In genomic region chr11:19645106-19645505, GRCm38 (mm10) we compare ENCODE assay signal across 17 mouse cellular contexts.
DNase-seq lines count a peak whose midpoint lies in the region; ATAC-seq and TF ChIP-seq lines count a peak whose summit lies in the region.
"Had no signal": no experiment of that assay in that cellular context is flagged by ENCODE, and none has a peak within 500 bp of the region (broad histone marks: within the 10 kb centered on the region; RNA-seq: fewer than 3 reads in every experiment).

No protein-coding gene starts in this region.

- no peak overlapping the region for H3K27ac ChIP-seq in forebrain, embryonic 16.5 days (ENCODE audit: low read length)
- no peak overlapping the region for H3K27ac ChIP-seq in forebrain, embryonic 12.5 days
- no peak overlapping the region for H3K27ac ChIP-seq in midbrain, postnatal 0 days (ENCODE audit: low read depth, low read length)
- H3K27ac ChIP-seq in midbrain, embryonic 14.5 days (replicated peaks; ENCODE audit: low read depth, low read length), result no peak overlapping the region
- no peak overlapping the region for H3K27ac ChIP-seq in lung, postnatal 0 days (ENCODE audit: low read length)
- H3K27ac ChIP-seq: kidney, postnatal 0 days; midbrain, embryonic 10.5 days had no signal

- ATAC-seq in forebrain, embryonic 16.5 days, result peak; percentile 47; the same call in 1 of the 2 replicates
- no peak for ATAC-seq in forebrain, embryonic 12.5 days (ENCODE audit: low FRiP score)
- ATAC-seq in midbrain, postnatal 0 days (ENCODE audit: low FRiP score), result no peak
- no peak for ATAC-seq in midbrain, embryonic 14.5 days (ENCODE audit: low FRiP score, low TSS enrichment)
- peak; percentile 93 for ATAC-seq in lung, postnatal 0 days
- ATAC-seq in activated CD4-positive, CD25-positive, alpha-beta regulatory T cell, adult 4 months, result no peak
- ATAC-seq: forebrain, embryonic 14.5 days; liver, postnatal 0 days had no signal

- H3K4me2 ChIP-seq in forebrain, embryonic 16.5 days (ENCODE audit: low read length), result no peak overlapping the region
- no peak overlapping the region for H3K4me2 ChIP-seq in forebrain, embryonic 12.5 days
- no peak overlapping the region for H3K4me2 ChIP-seq in midbrain, postnatal 0 days (ENCODE audit: low read depth, low read length, poor library complexity, severe bottlenecking)
- no peak overlapping the region for H3K4me2 ChIP-seq in midbrain, embryonic 14.5 days (ENCODE audit: low read length)
- H3K4me2 ChIP-seq in lung, postnatal 0 days (replicated peaks; ENCODE audit: low read depth, low read length), result no peak overlapping the region

- TF ChIP-seq CTCF in midbrain, postnatal 0 days (IDR thresholded peaks at IDR 0.05), result no peak
- no peak for TF ChIP-seq CTCF in lung, postnatal 0 days (IDR thresholded peaks at IDR 0.05)

- WGBS in forebrain, embryonic 16.5 days, result 72% methylated on average over 5 of the region's 5 CpGs
- 84% methylated on average over 5 of the region's 5 CpGs for WGBS in forebrain, embryonic 12.5 days
- WGBS in midbrain, postnatal 0 days, result 82% methylated on average over 5 of the region's 5 CpGs
- WGBS in midbrain, embryonic 14.5 days, result 84% methylated on average over 5 of the region's 5 CpGs
- 44% methylated on average over 5 of the region's 5 CpGs for WGBS in lung, postnatal 0 days

- no peak overlapping the region for H3K9ac ChIP-seq in forebrain, embryonic 16.5 days (replicated peaks; ENCODE audit: low read depth, low read length)
- H3K9ac ChIP-seq in forebrain, embryonic 12.5 days, result no peak overlapping the region
- H3K9ac ChIP-seq in midbrain, postnatal 0 days (replicated peaks; ENCODE audit: low read length, poor library complexity, severe bottlenecking), result no peak overlapping the region
- no peak overlapping the region for H3K9ac ChIP-seq in midbrain, embryonic 14.5 days (replicated peaks; ENCODE audit: low read length)
- no peak overlapping the region for H3K9ac ChIP-seq in lung, postnatal 0 days (replicated peaks; ENCODE audit: low read depth)
- H3K9ac ChIP-seq: liver, postnatal 0 days had no signal

- H3K4me3 ChIP-seq in forebrain, embryonic 16.5 days (replicated peaks; ENCODE audit: low read length), result no peak overlapping the region
- H3K4me3 ChIP-seq in forebrain, embryonic 12.5 days (replicated peaks), result no peak overlapping the region
- H3K4me3 ChIP-seq in midbrain, postnatal 0 days (ENCODE audit: low read depth, low read length), result no peak overlapping the region
- no peak overlapping the region for H3K4me3 ChIP-seq in midbrain, embryonic 14.5 days (replicated peaks; ENCODE audit: low read depth, low read length)
- no peak overlapping the region for H3K4me3 ChIP-seq in lung, postnatal 0 days (ENCODE audit: low read depth, low read length)
- H3K4me3 ChIP-seq: midbrain, embryonic 10.5 days; myocyte had no signal

- no peaks in the 10 kb centered on the region for H3K27me3 ChIP-seq in forebrain, embryonic 16.5 days (replicated peaks; ENCODE audit: control insufficient read depth, insufficient read depth, low read length)
- no peaks in the 10 kb centered on the region for H3K27me3 ChIP-seq in forebrain, embryonic 12.5 days
- no peaks in the 10 kb centered on the region for H3K27me3 ChIP-seq in midbrain, postnatal 0 days (ENCODE audit: insufficient read depth, low read length)
- H3K27me3 ChIP-seq in midbrain, embryonic 14.5 days (ENCODE audit: control insufficient read depth, insufficient read depth, low read length), result no peaks in the 10 kb centered on the region
- H3K27me3 ChIP-seq in lung, postnatal 0 days (replicated peaks; ENCODE audit: insufficient read depth, low read length), result no peaks in the 10 kb centered on the region

- no peaks in the 10 kb centered on the region for H3K4me1 ChIP-seq in forebrain, embryonic 16.5 days (replicated peaks; ENCODE audit: control insufficient read depth, insufficient read depth, low read length)
- no peaks in the 10 kb centered on the region for H3K4me1 ChIP-seq in forebrain, embryonic 12.5 days
- no peaks in the 10 kb centered on the region for H3K4me1 ChIP-seq in midbrain, postnatal 0 days (ENCODE audit: insufficient read depth, low read length)
- no peaks in the 10 kb centered on the region for H3K4me1 ChIP-seq in midbrain, embryonic 14.5 days (ENCODE audit: control insufficient read depth, insufficient read depth, low read length)
- H3K4me1 ChIP-seq in lung, postnatal 0 days (ENCODE audit: insufficient read depth, low read depth, low read length), result no peaks in the 10 kb centered on the region

- no peaks in the 10 kb centered on the region for H3K9me3 ChIP-seq in forebrain, embryonic 16.5 days (ENCODE audit: control insufficient read depth, low read length)
- H3K9me3 ChIP-seq in forebrain, embryonic 12.5 days, result no peaks in the 10 kb centered on the region
- no peaks in the 10 kb centered on the region for H3K9me3 ChIP-seq in midbrain, postnatal 0 days (ENCODE audit: low read length)
- H3K9me3 ChIP-seq in midbrain, embryonic 14.5 days (ENCODE audit: control insufficient read depth, low read length), result no peaks in the 10 kb centered on the region
- no peaks in the 10 kb centered on the region for H3K9me3 ChIP-seq in lung, postnatal 0 days (ENCODE audit: low read length)
- H3K9me3 ChIP-seq: midbrain, embryonic 10.5 days had no signal

- TF ChIP-seq EP300 in lung, postnatal 0 days (IDR thresholded peaks at IDR 0.05), result peak; percentile 64

- H3K36me3 ChIP-seq in forebrain, embryonic 16.5 days (ENCODE audit: control insufficient read depth, insufficient read depth), result no peaks in the 10 kb centered on the region
- H3K36me3 ChIP-seq in forebrain, embryonic 12.5 days (replicated peaks), result no peaks in the 10 kb centered on the region
- no peaks in the 10 kb centered on the region for H3K36me3 ChIP-seq in midbrain, postnatal 0 days (ENCODE audit: insufficient read depth, low read length)
- H3K36me3 ChIP-seq in midbrain, embryonic 14.5 days (ENCODE audit: control insufficient read depth, insufficient read depth, low read length), result no peaks in the 10 kb centered on the region
- no peaks in the 10 kb centered on the region for H3K36me3 ChIP-seq in lung, postnatal 0 days (ENCODE audit: insufficient read depth, low read length)
- H3K36me3 ChIP-seq: midbrain, embryonic 10.5 days had no signal

- peak; percentile 12 for DNase-seq in midbrain, postnatal 0 days (ENCODE audit: low spot score)
- no peak for DNase-seq in midbrain, embryonic 14.5 days
- DNase-seq in lung, postnatal 0 days (ENCODE audit: low spot score), result peak; percentile 88
- DNase-seq in natural killer cell, adult 2 months (ENCODE audit: low spot score in 2 of 2), result no peak
- DNase-seq: adrenal gland, postnatal 25 days; B cell, adult 2 months; cerebellum, adult 9-11 months; liver; liver, postnatal 0 days; thymus, postnatal 25 days had no signal

Comparison
In these comparisons a context has a peak if more than half of its experiments do, and no peak if none do; other contexts are left out.
1. ATAC-seq: peak in forebrain, embryonic 16.5 days (single experiment) and lung, postnatal 0 days (single experiment); none in forebrain, embryonic 12.5 days (single experiment), midbrain, postnatal 0 days (single experiment), midbrain, embryonic 14.5 days (single experiment) and activated CD4-positive, CD25-positive, alpha-beta regulatory T cell, adult 4 months (single experiment).
2. DNase-seq: peak in midbrain, postnatal 0 days (single experiment) and lung, postnatal 0 days (single experiment); none in midbrain, embryonic 14.5 days (single experiment) and natural killer cell, adult 2 months (0 of 2).